Mouse (Mus musculus) layer of hippocampus, adult 9-10 months (tissue): ENCODE measurements at regions not wholly inside any gene's neighbourhood (a gene's known extent, or its start where the extent isn't known, plus 50 kb on each side); places are given as distances from the start of the nearest gene placed in this dataset.

Experiments used
- DNase-seq: peaks from one replicate; pipeline ENCODE4 v3.0.0; 2022; ENCODE audit warnings: low spot score

- no peak for DNase-seq
Measured at GRCm38 (mm10) chr8:107642241-107642640, 54.0 kb upstream of the Psmd7 start.

GRCm38 (mm10) chr8:107647936-107648335, 59.7 kb upstream of the Psmd7 start:
- DNase-seq, result no peak

- DNase-seq, result no peak
Measured at GRCm38 (mm10) chr8:107650306-107650705, 62.0 kb upstream of the Psmd7 start.

GRCm38 (mm10) chr8:107651424-107651823, 63.2 kb upstream of the Psmd7 start:
- DNase-seq, result no peak

GRCm38 (mm10) chr8:107652226-107652625, 64.0 kb upstream of the Psmd7 start:
- DNase-seq, result no peak

- DNase-seq, result no peak
Measured at GRCm38 (mm10) chr8:107653711-107654110, 65.4 kb upstream of the Psmd7 start.

DNA sequence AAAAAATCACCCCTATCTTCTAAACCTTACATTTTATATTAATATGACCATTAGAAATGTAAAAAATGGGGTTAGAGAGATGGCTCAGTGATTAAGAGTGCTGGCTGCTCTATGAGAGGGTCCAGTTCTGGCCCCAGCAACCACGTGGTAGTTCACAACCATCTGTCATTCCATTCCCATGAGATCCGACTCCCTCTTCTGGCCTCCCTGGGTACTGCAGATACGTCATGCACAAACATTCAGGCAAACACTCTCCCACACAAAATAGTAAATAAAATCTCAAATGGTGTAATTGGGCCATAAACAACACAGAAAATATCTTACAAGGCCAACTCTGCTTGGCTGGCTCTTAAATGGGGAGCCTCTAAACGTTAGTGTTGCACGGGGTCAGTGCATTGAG, 68.4 kb upstream of the Psmd7 start:
- DNase-seq, result no peak

GRCm38 (mm10) chr8:107657741-107658140, 69.5 kb upstream of the Psmd7 start:
- no peak for DNase-seq

DNA sequence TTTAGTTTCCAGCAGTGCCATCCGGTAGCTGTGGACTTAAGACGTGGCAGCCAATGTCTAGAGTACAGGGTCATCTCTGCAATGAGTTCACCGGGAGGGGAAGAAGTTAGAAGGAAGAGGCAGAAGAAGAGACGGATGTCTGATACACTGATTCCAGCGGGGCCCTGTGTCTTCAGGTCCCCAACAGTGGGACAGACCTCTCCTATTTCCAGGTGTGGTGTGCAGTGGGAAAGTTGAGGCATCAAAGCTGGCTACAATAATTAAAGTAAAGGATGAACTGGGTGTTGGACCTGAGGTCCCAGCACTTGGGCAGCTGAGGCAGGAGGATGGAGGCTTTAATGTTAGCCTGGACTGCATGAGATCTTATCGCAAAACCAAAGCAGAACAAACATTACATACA, 70.1 kb upstream of the Psmd7 start:
- DNase-seq, result no peak

DNA sequence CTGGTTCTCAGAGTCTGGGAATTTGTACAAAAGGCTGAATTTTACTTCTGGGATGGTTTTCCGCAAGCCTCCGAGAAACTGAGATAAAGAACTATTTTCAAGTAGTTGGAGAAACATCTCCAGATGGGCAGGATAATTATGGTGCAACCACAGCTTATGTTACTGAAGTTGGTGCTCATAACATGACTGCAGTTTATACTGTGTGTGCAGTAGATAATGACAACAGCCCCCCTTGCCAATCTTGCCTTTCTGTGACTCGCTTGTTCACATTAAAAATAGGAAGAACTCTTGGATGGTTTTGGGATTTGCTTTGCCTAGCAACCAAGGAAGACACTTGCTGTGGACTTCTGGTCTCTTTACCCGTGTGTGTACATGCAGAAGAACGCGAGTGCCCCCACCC, 72.4 kb upstream of the Psmd7 start:
- DNase-seq, result no peak

GRCm38 (mm10) chr8:107669608-107670007, 81.3 kb upstream of the Psmd7 start:
- no peak for DNase-seq

GRCm38 (mm10) chr8:107671471-107671870, 83.2 kb upstream of the Psmd7 start:
- no peak for DNase-seq

GRCm38 (mm10) chr8:107672691-107673090, 84.4 kb upstream of the Psmd7 start:
- DNase-seq, result no peak

DNA sequence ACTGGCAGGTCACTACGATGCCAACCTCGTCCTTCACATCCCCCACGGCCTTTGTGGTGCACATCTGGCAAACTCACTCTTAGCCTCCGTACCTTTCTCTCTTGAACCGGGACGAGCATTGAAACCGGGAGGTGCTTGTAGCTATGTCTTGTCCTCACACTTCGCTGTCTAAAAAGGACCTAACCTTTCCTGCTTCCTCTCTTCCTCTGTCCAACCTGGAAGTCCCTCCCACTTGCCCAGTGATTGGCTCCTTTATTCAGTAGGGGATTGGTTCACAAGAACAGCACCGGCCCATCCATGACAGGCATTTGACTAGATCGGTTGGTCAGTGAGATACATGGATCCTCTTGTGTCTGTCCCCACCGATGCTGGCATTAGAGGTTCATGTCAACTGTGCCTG, 93.8 kb upstream of the Psmd7 start:
- no peak for DNase-seq

DNA sequence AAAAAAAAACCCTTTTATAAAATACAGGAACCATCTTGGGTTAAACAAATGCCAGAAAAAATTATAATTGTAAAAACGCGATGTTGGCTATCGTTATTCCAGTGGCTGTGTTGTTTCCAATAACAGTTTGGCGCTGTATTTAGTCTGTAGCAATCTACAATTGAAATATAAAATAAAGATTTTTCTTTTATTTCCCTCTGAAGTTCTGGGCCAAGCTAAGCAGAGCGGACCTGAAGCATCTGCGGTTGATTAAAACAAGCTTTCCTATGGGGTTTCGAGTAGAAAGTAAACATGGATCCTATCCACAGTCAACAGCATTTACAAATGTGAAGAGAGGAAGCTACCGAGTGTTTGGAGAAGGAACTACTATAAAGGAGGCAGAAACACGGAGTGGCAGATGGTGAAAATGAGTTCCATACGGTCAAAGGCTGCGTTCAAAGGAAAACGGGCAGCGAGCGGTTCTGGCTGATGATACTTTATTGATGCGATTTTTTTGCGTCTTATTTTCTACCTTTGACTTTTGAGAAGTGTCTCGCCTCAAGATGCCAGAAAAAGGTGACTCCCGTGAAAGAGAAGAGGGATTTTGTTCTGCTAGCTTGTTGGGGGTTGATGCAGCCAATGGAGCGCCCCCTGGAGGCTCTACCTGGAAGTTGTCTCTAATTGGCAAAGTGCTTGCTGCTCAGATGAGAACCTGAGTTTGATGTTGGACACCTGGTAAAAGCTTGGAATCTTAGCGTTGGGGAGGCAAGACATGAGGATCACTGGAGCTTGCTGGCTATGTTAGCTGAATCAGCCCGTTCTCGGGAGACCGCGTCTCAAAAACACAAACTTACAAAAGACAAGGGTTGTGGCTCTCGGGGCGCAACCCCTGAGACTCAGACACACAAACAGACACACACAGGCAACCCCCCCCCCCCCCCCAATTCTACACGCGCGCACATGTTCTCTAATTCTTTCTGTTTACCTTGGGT, 96.7 kb upstream of the Psmd7 start:
- DNase-seq, result peak; percentile 13

DNA sequence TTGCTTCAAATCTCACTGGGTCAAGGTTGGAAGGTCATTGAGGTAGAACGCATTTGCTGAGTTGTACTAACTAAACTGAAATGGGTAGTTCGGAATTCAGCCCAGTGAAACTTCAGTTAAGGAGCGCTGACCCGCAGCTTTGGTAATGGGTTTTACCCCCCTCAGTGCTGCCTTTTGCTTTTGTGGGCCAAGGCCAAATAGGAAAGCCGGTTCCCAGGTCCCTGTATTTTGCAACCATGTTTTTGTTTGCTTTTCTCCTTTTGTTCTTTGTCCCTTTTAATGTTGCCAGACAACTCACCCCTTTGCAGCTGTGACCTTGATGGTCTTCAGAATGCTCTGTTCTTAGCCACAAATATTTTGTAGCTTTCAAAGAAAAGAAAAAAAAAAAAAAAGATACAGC, 98.7 kb upstream of the Psmd7 start:
- no peak for DNase-seq

GRCm38 (mm10) chr8:107687529-107687928, 99.3 kb upstream of the Psmd7 start:
- no peak for DNase-seq

DNA sequence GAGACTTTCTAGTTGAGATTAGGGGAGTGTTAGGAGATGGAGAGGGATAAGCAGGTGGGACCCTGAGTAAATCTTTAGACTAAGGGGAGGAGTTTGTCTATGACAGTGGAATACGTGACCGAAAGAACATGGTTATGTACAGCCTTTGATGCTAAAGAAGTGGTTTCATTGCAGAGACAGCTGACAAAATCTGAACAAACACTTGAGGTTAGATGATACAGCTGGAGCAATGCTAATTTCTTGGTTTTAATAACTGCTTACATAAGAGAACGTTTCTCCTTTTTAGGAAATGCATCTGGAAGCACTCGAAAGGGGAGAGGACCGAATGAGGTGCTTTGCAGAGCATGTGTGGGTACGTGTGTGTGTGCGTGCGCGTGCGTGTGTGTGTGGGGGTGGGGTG, 100.8 kb upstream of the Psmd7 start:
- no peak for DNase-seq

DNA sequence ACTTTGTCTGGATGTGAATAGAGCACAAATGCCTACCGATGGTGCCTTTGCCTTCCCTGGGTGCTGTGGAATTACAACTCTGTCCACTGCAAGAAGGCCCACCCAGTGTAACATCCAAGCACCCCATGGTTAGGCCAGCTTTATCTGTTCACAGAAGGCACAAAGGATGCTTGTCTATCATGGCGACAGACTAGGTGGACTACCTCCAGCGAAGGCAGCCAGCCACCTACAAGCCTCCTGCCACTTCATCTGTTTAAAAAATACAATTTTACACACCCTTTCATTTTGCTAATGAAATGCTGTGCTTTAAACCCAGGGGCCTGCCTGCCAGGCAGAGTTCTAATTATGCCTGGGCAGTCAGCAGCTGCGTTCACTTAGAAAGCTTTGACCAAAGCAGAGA, 103.0 kb upstream of the Psmd7 start:
- peak; percentile 15 for DNase-seq

DNA sequence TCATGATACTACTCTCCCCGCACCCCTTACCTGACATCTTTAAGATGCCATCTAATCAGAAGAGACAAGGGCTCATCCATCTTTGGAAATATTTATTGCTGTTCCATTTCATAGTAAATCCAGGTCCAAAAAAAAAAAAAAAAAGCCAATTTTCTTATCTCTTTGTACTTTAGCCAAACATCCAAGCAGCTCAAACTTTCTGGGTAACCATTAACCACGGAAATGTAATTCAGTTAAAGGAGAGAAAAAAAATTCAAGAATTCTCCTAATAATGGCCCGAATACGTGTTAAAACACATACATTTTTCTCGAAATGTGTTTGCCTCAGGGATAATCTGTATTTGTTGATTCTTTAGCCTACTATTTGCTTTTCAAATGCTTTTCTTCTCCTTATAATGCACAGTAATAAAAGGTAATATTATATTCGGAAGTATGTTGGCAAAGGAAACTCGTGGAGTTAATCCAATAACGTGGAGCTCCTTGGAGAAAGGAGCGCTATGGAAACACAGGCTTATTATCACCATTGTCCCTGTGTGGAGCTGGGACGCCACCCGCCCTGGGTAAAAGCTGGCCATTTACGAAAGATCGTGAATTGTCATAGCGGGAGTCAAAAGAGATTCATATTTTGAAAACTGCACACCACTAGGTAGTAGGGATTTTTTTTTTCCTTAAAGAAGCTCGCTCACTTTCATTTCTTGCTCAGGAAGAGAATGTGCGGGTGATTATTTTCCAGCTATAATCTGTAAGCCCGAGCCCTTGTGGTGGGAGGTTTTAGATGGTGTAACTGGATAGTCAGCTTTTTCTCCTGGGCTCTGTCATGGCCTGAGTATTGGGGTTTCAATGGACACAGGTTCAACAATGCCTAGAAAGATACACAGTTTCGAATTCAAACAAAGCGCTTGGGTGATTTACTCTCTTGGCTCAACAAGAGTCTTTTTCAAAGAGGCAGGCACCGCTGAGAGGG, 108.4 kb upstream of the Psmd7 start:
- no peak for DNase-seq

- no peak for DNase-seq
Measured at GRCm38 (mm10) chr8:107699307-107699706, 111.0 kb upstream of the Psmd7 start.

- no peak for DNase-seq
Measured at GRCm38 (mm10) chr8:107699759-107700158, 111.5 kb upstream of the Psmd7 start.

DNA sequence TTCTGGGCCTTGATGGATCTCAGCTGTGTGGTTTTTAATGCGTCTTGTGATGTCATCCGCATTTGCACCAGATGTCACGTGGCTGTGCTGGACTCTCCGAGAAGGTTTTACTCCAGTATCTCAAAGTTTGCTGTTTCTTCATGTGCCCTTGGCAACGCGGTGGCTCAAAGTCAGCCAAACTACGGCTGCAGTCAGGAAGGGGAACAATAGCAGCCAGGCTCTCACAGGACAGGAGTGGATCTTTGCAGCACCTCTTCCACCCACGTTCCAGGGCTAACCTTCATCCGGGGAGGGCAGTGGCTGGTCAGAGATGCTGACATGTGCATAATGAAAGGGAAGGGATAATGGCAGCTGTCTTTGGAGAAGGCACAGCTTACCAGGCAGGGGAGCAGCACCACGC, 127.6 kb upstream of the Psmd7 start:
- no peak for DNase-seq
